ENCODE assay signal across 13 mouse cellular contexts in the genomic region with DNA sequence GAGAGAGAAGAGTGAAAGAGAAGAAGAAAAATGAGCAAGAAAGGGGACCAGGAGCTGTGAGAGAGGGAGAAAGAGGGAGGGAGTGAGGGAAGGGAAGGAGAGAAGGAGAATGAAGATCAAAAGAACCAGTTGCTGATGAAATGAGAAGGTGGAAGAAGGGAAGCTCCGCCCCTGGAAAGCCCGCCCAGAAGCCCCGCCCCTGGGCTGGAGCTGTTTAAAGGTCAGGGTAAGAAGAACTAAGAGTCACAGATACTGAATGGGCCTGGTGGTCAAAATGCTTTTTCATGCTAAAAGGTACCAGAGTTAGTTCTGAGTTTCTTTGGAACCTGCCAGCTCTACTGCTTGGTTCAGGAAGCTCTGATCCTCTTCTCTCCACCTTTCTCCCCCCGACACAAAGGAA. TPM values are rescaled to one million over a fixed set of nuclear protein-coding genes. Genes with fewer than 3 reads are reported as not detected.
DNase-seq lines count a peak whose midpoint lies in the region; ATAC-seq and TF ChIP-seq lines count a peak whose summit lies in the region.
"Had no signal": no experiment of that assay in that cellular context is flagged by ENCODE, and none has a peak within 500 bp of the region (broad histone marks: within the 10 kb centered on the region; RNA-seq: fewer than 3 reads in every experiment).

No protein-coding gene starts in this region.

- H3K27ac ChIP-seq in kidney, adult 2 months (ENCODE audit: insufficient read depth, low read depth, low read length) = no peak overlapping the region
- no peak overlapping the region for H3K27ac ChIP-seq in kidney, embryonic 15.5 days
- H3K27ac ChIP-seq: liver, embryonic 14.5 days had no signal

- no peak overlapping the region for H3K4me2 ChIP-seq in kidney, embryonic 15.5 days

- no peak overlapping the region for H3K9ac ChIP-seq in kidney, embryonic 15.5 days
- H3K9ac ChIP-seq: liver, embryonic 14.5 days had no signal

- WGBS in kidney, adult 2 months = 31% methylated on average over 4 of the region's 4 CpGs
- 40% methylated on average over 4 of the region's 4 CpGs for WGBS in kidney, embryonic 15.5 days

- DNase-seq in kidney, adult 2 months = peak; percentile 24
- DNase-seq in embryo, embryonic 11 days = peak; percentile 22
- DNase-seq in kidney, postnatal 14 days = peak; percentile 10
- DNase-seq in retina, postnatal 1 day = peak; percentile 22
- no peak for DNase-seq in urinary bladder, postnatal 4 days (ENCODE audit: low spot score in 2 of 2)
- no peak for DNase-seq in spleen, postnatal 14 days (ENCODE audit: low spot score in 2 of 2)
- DNase-seq in urinary bladder, adult 2 months (ENCODE audit: low spot score) = no peak
- DNase-seq: cerebellum, adult 8-10 months; heart, postnatal 4 days had no signal

- TF ChIP-seq POLR2A in kidney, adult 2 months (IDR thresholded peaks at IDR 0.05; ENCODE audit: low read depth, low read length) = no peak

- H3K4me3 ChIP-seq in kidney, adult 2 months (ENCODE audit: insufficient read depth, low read depth, low read length) = no peak overlapping the region
- no peak overlapping the region for H3K4me3 ChIP-seq in kidney, embryonic 15.5 days (replicated peaks)
- H3K4me3 ChIP-seq: erythroblast, embryonic 14.5 days had no signal

- no peaks in the 10 kb centered on the region for H3K27me3 ChIP-seq in kidney, adult 2 months (replicated peaks; ENCODE audit: control insufficient read depth, insufficient read depth, low read length)
- H3K27me3 ChIP-seq in kidney, embryonic 15.5 days = no peaks in the 10 kb centered on the region

- no peaks in the 10 kb centered on the region for H3K36me3 ChIP-seq in kidney, adult 2 months (ENCODE audit: control insufficient read depth, insufficient read depth, low read length)
- H3K36me3 ChIP-seq in kidney, embryonic 15.5 days = no peaks in the 10 kb centered on the region

- TF ChIP-seq CTCF in kidney, adult 2 months (conservative IDR thresholded peaks at IDR 0.05; ENCODE audit: insufficient read depth, insufficient read length, low read depth, low read length) = no peak

- H3K9me3 ChIP-seq in kidney, embryonic 15.5 days (replicated peaks) = no peaks in the 10 kb centered on the region

- no peak for ATAC-seq in kidney, embryonic 15.5 days (replicated peaks; ENCODE audit: low FRiP score)
- ATAC-seq: activated CD4-positive, CD25-positive, alpha-beta regulatory T cell, adult 4 months had no signal

- no peaks in the 10 kb centered on the region; the same call in 1 of the 2 replicates for H3K4me1 ChIP-seq in kidney, adult 2 months (ENCODE audit: control insufficient read depth, insufficient read depth, low read length)
- H3K4me1 ChIP-seq in kidney, embryonic 15.5 days = peaks cover 6% of the 10 kb centered on the region; the same call in 1 of the 2 replicates

RNA-seq across cellular contexts. Expression of a gene that starts 51.1 kb away (rescaled TPM):
- 0.17 and 0.39 TPM in 2 replicates for polyA plus RNA-seq in kidney, adult 2 months (2012; rRNA removed)
- 1.8 and 2.3 TPM in 2 replicates for polyA plus RNA-seq in kidney, embryonic 15.5 days (2015; fragmentation: Nextera tagmentation; extraction: Ambion mirVana)
- polyA plus RNA-seq in urinary bladder, adult 2 months (2012; rRNA removed) = 0.38 and 0.40 TPM in 2 replicates
- polyA plus RNA-seq: activated CD4-positive, CD25-positive, alpha-beta regulatory T cell, adult 4 months; erythroblast, embryonic 14.5 days had no signal

Comparison
In these comparisons a context has a peak if more than half of its experiments do, and no peak if none do; other contexts are left out.
1. DNase-seq: peak in kidney, adult 2 months (single experiment), embryo, embryonic 11 days (single experiment), kidney, postnatal 14 days (single experiment) and retina, postnatal 1 day (single experiment); none in urinary bladder, postnatal 4 days (0 of 2), spleen, postnatal 14 days (0 of 2) and urinary bladder, adult 2 months (single experiment).